Mouse (Mus musculus) adrenal gland, postnatal 10 days (tissue): ENCODE measurements around the gene 9030612E09Rik. TPM values are rescaled to one million over a fixed set of nuclear protein-coding genes. Genes with fewer than 3 reads are reported as not detected.
A peak's percentile ranks its signal among the peaks of the same experiment; 100 is the strongest.

ENCODE experiments used
- DNase-seq: peaks from one replicate; pipeline ENCODE4 v3.0.0; 2021; ENCODE audit warnings: mixed read lengths
- total RNA-seq, 2 experiments: library from RNA; stranded (reverse); gene quantifications; 2 replicates each; pipeline ENCODE4 v1.2.3; 2021

9030612E09Rik gene
- total RNA-seq, 2 experiments from 2014 or later: 0.33 to 0.51 TPM

DNA sequence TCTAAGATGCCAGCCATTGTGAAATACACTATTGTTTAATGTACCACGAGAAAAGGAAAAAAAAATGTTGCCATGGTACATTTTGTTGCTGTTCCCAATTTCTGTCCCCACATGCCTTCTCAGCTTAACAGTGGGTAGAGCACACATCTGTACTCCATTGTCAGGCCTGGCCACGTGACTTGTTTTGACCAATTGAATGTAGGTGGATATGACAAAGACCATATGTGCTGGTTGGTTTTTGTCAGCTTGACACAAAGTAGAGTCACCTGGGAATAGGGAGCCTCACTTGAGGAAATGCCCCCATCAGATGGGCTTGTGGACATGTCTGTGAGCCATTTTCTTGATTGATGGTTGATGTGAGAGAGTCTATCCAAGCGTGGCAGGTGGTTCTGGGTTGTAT, 29.4 kb downstream of the 9030612E09Rik start:
- DNase-seq: no peak

DNA sequence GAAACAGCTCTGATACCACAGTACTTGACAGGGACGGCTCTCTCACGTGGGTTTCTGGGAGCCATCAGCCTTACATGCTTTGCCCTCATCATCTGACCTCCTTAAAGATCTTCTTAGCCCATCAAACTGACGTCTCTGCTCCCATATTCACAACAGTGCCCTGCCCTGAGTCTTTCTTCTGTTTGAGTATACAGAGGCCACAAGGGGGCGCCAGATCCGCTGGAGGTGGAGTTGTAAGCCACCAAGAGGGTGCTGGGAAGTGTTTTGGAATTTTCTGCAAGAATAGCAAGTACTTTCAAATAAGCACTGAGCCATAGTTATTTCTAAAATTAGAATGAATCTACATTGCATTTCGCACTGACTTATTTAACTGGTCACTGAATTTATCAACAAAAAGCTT, 37.4 kb downstream of the 9030612E09Rik start:
- peak; percentile 23 for DNase-seq

DNA sequence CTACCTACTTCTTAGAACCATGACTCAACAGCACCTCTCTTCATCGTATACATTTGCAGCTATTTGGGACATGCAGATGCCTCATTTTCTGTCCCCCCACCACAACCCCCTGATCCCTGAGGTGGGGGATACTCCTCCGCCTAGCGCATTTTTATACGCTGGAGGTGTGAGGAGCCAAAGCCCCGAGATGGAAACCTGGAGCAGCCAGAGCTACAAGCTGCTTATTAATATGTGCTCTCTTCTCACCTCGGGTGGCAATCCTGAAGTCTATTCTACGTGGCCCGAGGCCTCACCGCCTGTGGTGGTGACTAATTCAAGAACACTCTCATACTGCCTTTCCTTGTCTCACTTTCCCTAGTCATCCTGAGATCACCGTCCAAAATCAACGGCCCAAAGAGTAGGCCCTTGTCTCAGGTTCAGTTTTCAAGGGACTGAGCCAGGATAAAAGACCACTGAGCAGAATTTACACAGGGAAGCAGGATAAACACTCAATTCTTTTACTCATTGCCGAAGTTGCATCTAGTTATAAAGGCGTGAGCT, 42.9 kb downstream of the 9030612E09Rik start:
- no peak for DNase-seq

DNA sequence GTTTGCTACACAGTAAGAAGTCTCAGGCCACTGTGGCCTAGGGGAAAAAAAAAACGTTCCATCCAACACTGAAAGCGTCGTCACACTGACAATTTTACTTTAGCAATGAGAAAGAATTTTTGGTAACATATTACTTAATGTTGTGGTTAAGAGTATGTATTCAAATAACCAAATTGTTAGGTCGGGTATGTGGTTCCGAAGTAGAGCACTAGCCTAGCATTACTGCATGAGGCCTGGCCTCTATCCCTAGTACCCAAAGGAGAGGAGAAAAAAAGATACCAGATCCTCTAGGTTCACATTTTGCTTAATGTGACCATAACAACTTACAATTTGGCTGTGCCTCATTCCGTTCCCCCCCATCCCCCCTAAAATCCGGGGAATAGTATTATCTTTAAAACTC, 46.0 kb downstream of the 9030612E09Rik start:
- DNase-seq: no peak

DNA sequence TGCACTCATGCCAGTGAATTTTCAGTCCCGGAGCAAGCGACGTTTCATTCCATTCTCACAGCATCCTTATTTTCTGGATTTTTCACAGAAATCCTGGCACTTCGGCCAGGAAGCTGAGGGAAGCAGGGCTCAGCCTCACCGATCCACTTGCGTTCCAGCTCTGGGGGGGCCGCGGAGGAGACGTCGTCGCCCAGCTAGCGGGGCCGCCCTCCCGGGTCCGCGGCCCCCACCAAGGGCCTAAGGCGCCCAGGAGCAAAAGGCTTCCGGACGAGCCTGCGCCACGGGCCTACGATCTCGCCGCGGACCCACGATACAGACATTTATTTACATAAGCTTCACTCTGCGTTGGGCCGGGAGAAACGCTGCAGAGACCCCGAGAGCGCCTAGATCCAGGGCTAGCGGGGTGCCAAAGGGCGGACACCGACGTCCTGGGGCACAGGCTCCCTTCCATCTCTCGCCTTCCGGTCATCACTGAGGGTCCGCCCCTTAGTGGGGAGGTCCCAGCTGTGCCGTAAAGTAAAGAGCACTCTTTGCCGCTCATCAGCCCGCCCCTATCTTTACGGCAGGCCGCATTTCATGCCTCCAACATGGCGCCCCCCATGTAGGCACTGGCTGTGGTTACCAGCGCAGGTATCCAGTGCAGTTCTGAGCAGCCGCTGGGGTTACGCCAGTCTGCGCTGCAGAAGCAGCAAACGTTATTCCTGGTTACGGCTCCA, 46.6 kb downstream of the 9030612E09Rik start, which contains the start of gene Pdss2:
Gene Pdss2 (plus strand): TSS at position 577 of the 716 bp plus-strand sequence.
- DNase-seq: peak; percentile 95

GRCm38 (mm10) chr10:43221659-43222058, 47.2 kb downstream of the 9030612E09Rik start:
- no peak for DNase-seq

DNA sequence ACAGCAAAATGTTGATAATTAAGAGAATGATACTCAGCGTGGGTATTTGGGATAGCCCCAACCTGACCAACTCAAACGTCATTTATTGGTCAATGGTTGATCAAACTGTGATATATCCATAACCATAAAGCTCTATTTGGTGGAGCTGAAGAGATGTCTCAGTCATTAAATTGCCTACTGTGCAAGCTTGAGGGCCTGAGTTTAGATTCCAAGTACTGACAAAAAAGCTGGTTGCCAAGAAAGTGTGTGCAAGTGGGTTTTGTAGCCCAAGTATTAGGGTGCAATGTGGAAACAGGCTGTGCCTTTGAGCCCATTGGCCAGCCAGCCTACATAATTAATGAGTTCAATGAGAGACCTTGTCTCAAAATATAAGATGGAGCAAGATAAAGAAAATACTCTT, 48.9 kb downstream of the 9030612E09Rik start:
- DNase-seq: no peak

Other genes with a start within 250 kb of the 9030612E09Rik start
- gene Sobp, start 174 bp upstream of the 9030612E09Rik start, total RNA-seq: 1 to 10 TPM; 2.8 to 5.3 TPM
- 10 to 100 TPM; 16.1 to 19.5 TPM for gene Pdss2, start 46.8 kb downstream of the 9030612E09Rik start, total RNA-seq